Mouse (Mus musculus) G1E (cell line): Measurements from ENCODE around the gene Iscu. TPM values are rescaled to one million over a fixed set of nuclear protein-coding genes. Genes with fewer than 3 reads are reported as not detected.
A peak's percentile ranks its signal among the peaks of the same experiment; 100 is the strongest.

Source experiments
- ATAC-seq: 2 replicates; pipeline ENCODE4 v1.8.0; 2016; ENCODE audit warnings: mild to moderate bottlenecking; ENCODE audit not compliant: insufficient number of reproducible peaks, poor library complexity, low FRiP score, severe bottlenecking; ENCODE audit errors: extremely low read depth
- DNase-seq: peaks from one replicate; pipeline ENCODE4 v3.0.0; 2012; ENCODE audit warnings: low spot score
- H3K27me3 ChIP-seq: 2 replicates; pipeline ENCODE4 v1.6.1; 2012; ENCODE audit warnings: mild to moderate bottlenecking, low read length, inconsistent platforms; ENCODE audit not compliant: insufficient read depth
- H3K36me3 ChIP-seq: replicated peaks from 2 replicates; pipeline ENCODE3; 2012; ENCODE audit warnings: mild to moderate bottlenecking, inconsistent platforms
- H3K4me1 ChIP-seq: 2 replicates; pipeline ENCODE4 v1.6.1; 2012; ENCODE audit warnings: low read depth, low read length, inconsistent platforms, mixed read lengths; ENCODE audit not compliant: insufficient read depth
- H3K4me3 ChIP-seq: 2 replicates; pipeline ENCODE4 v1.5.1; 2012; ENCODE audit warnings: low read depth, mild to moderate bottlenecking, inconsistent platforms, low read length, moderate library complexity, mixed read lengths
- H3K9me3 ChIP-seq: replicated peaks from 2 replicates; pipeline ENCODE4 v1.6.1; 2012; ENCODE audit warnings: inconsistent platforms
- CTCF ChIP-seq: IDR thresholded peaks from 2 replicates; pipeline ENCODE4 v1.5.1; 2012; ENCODE audit warnings: low read depth, low read length, inconsistent platforms, mixed read lengths
- GATA1 ChIP-seq: IDR thresholded peaks from 2 replicates; pipeline ENCODE4 v1.6.1; 2012; ENCODE audit warnings: borderline replicate concordance, low read length, inconsistent platforms, mixed read lengths
- GATA2 ChIP-seq: IDR thresholded peaks from 2 replicates; pipeline ENCODE4 v1.6.1; 2012; ENCODE audit warnings: low read depth, low read length, inconsistent platforms, borderline replicate concordance
- POLR2AphosphoS5 ChIP-seq: IDR thresholded peaks from 2 replicates; pipeline ENCODE4 v1.6.1; 2012; ENCODE audit warnings: low read depth, low read length, inconsistent platforms; ENCODE audit not compliant: insufficient replicate concordance
- TAL1 ChIP-seq: conservative IDR thresholded peaks from 2 replicates; pipeline ENCODE4 v1.6.1; 2012; ENCODE audit warnings: low read depth, low read length, inconsistent platforms, mixed read lengths
- polyA plus RNA-seq: library from polyadenylated mRNA; stranded (reverse); fragments of >175 nt; gene quantifications from 2 replicates; pipeline ENCODE4 v1.2.3, GENCODE M21; 2012
- total RNA-seq, 2 experiments: library from RNA; stranded (forward) in 1 of 2; stranded (reverse) in 1 of 2; fragments of 200-1000 nt in 1 of 2; fragments of >200 nt in 1 of 2; fragmentation: Nextera tagmentation in 1 of 2; gene quantifications; 2 replicates each; pipeline ENCODE4 v1.2.3; 2014 to 2017

Iscu gene
- total RNA-seq (2014; fragmentation: Nextera tagmentation) = 44.2 and 46.2 TPM in 2 replicates
- 76.9 and 93.6 TPM in 2 replicates for total RNA-seq (2017)
- polyA plus RNA-seq = 39.5 and 50.7 TPM in 2 replicates

DNA sequence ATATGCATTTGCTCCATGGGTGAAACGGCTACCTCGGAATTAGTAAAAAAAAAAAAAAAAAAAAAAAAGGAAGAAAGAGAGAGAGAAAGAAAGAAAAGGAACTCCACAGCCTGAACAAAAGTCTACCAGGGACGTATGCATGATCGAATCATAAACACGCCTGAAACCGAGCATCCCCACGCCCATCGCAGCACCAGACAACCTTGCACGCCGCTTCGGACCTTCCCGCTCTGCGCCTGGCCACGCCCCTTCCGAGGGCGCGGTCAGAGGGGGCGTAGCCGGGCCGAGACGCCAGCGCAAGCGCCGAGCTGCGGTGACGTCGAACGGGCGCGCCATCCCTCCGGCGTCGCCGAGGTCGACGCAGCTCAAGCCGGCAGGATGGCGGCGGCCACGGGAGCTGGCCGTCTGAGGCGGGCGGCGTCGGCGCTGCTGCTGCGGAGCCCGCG is at the start of gene Iscu, which contains the start of gene Sart3:
Gene Iscu (plus strand): TSS at position 299 of the 446 bp plus-strand sequence.
Gene Sart3 (minus strand): TSS at position 61 of the 446 bp plus-strand sequence.
- ATAC-seq = peak; percentile 70
- Histone ChIP-seq H3K4me1 (peaks cover 63% of the 10 kb centered on the region), H3K27me3 (no peaks in the 10 kb centered on the region)

GRCm38 (mm10) chr5:113723567-113724237 is 48.8 kb upstream of the Iscu start:
- Histone ChIP-seq H3K27me3 (no peaks in the 10 kb centered on the region), H3K9me3 (peaks cover 30% of the 10 kb centered on the region), H3K4me1 (no peaks in the 10 kb centered on the region), H3K36me3 (no peaks in the 10 kb centered on the region), H3K4me3 (no peak overlapping the region)
- ATAC-seq (no peak), DNase-seq (no peak)
- TF ChIP-seq GATA2 (no peak), CTCF (no peak), POLR2AphosphoS5 (no peak), TAL1 (no peak), GATA1 (no peak)

More for the DNA sequence above, at the start of gene Iscu, which contains the start of gene Sart3:
- Histone ChIP-seq H3K4me3 (peak within 1 kb of the TSS; percentile 81), H3K36me3 (peaks cover 62% of the 10 kb centered on the region), H3K9me3 (no peaks in the 10 kb centered on the region)
- TF ChIP-seq TAL1 (no peak), GATA1 (no peak), GATA2 (no peak), POLR2AphosphoS5 (no peak), CTCF (no peak)
- peak; percentile 93 for DNase-seq

- DNase-seq = no peak
- Histone ChIP-seq H3K36me3 (no peaks in the 10 kb centered on the region), H3K4me1 (no peaks in the 10 kb centered on the region), H3K9me3 (peaks cover 25% of the 10 kb centered on the region), H3K27me3 (no peaks in the 10 kb centered on the region), H3K4me3 (no peak within 1 kb of the TSS)
- TF ChIP-seq CTCF = no peak
- no peak for TF ChIP-seq GATA2
- no peak for TF ChIP-seq TAL1
- TF ChIP-seq GATA1 = no peak
- no peak for TF ChIP-seq POLR2AphosphoS5
- ATAC-seq = no peak
Observed at GRCm38 (mm10) chr5:113724446-113724845, 48.1 kb upstream of the Iscu start, which contains the start of gene 1700069L16Rik. Gene 1700069L16Rik, minus strand, starts transcription at chr5:113724772.

GRCm38 (mm10) chr5:113725417-113725816 is 47.1 kb upstream of the Iscu start:
- Histone ChIP-seq H3K4me3 (no peak overlapping the region), H3K4me1 (no peaks in the 10 kb centered on the region), H3K9me3 (peaks cover 25% of the 10 kb centered on the region), H3K27me3 (no peaks in the 10 kb centered on the region; the same call in 1 of the 2 replicates), H3K36me3 (no peaks in the 10 kb centered on the region)
- no peak for ATAC-seq
- DNase-seq = no peak
- TF ChIP-seq CTCF (no peak), GATA2 (no peak), POLR2AphosphoS5 (no peak), TAL1 (no peak), GATA1 (no peak)

GRCm38 (mm10) chr5:113726618-113727017 is 45.9 kb upstream of the Iscu start:
- Histone ChIP-seq H3K9me3 (peaks cover 24% of the 10 kb centered on the region), H3K4me1 (no peaks in the 10 kb centered on the region), H3K4me3 (no peak overlapping the region), H3K36me3 (no peaks in the 10 kb centered on the region), H3K27me3 (no peaks in the 10 kb centered on the region; the same call in 1 of the 2 replicates)
- ATAC-seq (no peak), DNase-seq (no peak)
- TF ChIP-seq POLR2AphosphoS5 (no peak), GATA1 (no peak), TAL1 (no peak), CTCF (no peak), GATA2 (no peak)

DNA sequence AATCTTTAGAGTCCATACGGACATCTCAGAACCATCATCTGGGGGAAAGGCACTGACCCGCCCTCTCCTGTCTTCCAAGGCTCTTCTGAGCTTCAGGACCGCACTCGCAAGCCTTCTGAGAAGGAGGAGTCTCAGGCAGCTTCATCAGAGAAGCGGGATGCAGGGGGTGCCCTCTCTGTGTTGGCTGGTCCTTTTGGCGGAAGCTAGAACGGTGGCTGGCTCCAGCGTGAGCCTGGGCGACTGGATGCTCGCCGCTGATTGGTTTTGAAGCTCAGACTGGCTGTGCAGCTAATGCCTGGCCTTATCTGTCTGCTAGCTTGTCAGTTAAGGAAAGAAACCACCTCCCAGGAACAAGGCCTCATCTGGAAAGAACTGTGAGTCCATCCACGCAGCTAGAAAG is 45.3 kb upstream of the Iscu start:
- DNase-seq (no peak), ATAC-seq (no peak)
- Histone ChIP-seq H3K4me1 (no peaks in the 10 kb centered on the region), H3K27me3 (no peaks in the 10 kb centered on the region; the same call in 1 of the 2 replicates), H3K36me3 (no peaks in the 10 kb centered on the region), H3K4me3 (no peak overlapping the region), H3K9me3 (peaks cover 19% of the 10 kb centered on the region)
- TF ChIP-seq POLR2AphosphoS5 = no peak
- no peak for TF ChIP-seq GATA2
- TF ChIP-seq GATA1 = no peak
- no peak for TF ChIP-seq TAL1
- no peak for TF ChIP-seq CTCF

- no peak overlapping the region for H3K4me3 ChIP-seq
- H3K4me1 ChIP-seq = no peaks in the 10 kb centered on the region
- H3K27me3 ChIP-seq = no peaks in the 10 kb centered on the region; the same call in 1 of the 2 replicates
- H3K9me3 ChIP-seq = peaks cover 12% of the 10 kb centered on the region
- DNase-seq (no peak), ATAC-seq (no peak)
- TF ChIP-seq GATA1 = no peak
- TF ChIP-seq TAL1 = no peak
- no peak for TF ChIP-seq CTCF
- no peak for TF ChIP-seq GATA2
- TF ChIP-seq POLR2AphosphoS5 = no peak
- no peaks in the 10 kb centered on the region for H3K36me3 ChIP-seq
Observed at GRCm38 (mm10) chr5:113728011-113728410, 44.5 kb upstream of the Iscu start.
